22 mouse cellular contexts compared by ENCODE assay signal in the genomic region with DNA sequence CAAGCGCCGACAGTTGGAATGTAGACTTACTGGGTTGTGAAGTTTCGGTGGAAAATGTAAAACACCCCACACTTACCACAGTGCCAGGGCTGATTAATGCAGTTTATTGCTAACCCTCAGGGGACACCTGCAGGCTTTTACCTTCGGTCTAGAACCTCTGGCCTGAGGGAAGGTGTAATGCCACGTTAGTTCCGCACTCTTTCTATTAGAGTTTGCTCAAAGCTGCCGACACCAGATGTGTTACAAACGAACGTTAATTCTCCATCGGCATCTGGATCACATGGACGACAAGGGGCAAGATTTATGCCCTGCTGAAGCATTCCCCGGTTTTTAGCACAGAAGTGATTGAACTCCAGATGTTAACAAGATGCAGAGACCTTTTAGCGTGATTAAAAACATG. TPM values are rescaled to one million over a fixed set of nuclear protein-coding genes. Genes with fewer than 3 reads are reported as not detected.
DNase-seq lines count a peak whose midpoint lies in the region; ATAC-seq and TF ChIP-seq lines count a peak whose summit lies in the region.
"Had no signal": no experiment of that assay in that cellular context is flagged by ENCODE, and none has a peak within 500 bp of the region (broad histone marks: within the 10 kb centered on the region; RNA-seq: fewer than 3 reads in every experiment).

No protein-coding gene starts in this region.

- no peak for ATAC-seq in neural tube, embryonic 15.5 days (ENCODE audit: low FRiP score)
- ATAC-seq in embryonic facial prominence, embryonic 14.5 days (ENCODE audit: low read depth) = no peak
- ATAC-seq in limb, embryonic 11.5 days (ENCODE audit: insufficient number of reproducible peaks, low FRiP score, low TSS enrichment, low read depth) = peak; percentile 85
- ATAC-seq in forebrain, embryonic 12.5 days (ENCODE audit: low FRiP score) = no peak
- ATAC-seq in hindbrain, embryonic 11.5 days (ENCODE audit: low FRiP score) = no peak
- ATAC-seq: activated CD4-positive, CD25-positive, alpha-beta regulatory T cell, adult 4 months; forebrain, embryonic 14.5 days; hindbrain, embryonic 16.5 days; Patski had no signal

- peak; percentile 16 for DNase-seq in neural tube, embryonic 10.5 days (ENCODE audit: extremely low spot score, low spot score)
- peak; percentile 31 for DNase-seq in embryonic facial prominence, embryonic 14.5 days (ENCODE audit: low spot score)
- peak; percentile 81 for DNase-seq in limb, embryonic 11.5 days (ENCODE audit: low spot score)
- DNase-seq in mesoderm, embryonic 11.5 days (ENCODE audit: low read depth, low spot score) = peak; percentile 62
- no peak for DNase-seq in gastrocnemius, adult 2 months
- no peak for DNase-seq in hindbrain, embryonic 11.5 days (ENCODE audit: low spot score)
- DNase-seq: adrenal gland, postnatal 14 days; cerebellum, adult 18-20 months; cerebellum, adult 9-11 months; cerebellum, postnatal 36 days; gastrocnemius, postnatal 14 days; kidney, adult 11 months had no signal

- no peaks in the 10 kb centered on the region for H3K36me3 ChIP-seq in neural tube, embryonic 15.5 days
- no peaks in the 10 kb centered on the region for H3K36me3 ChIP-seq in embryonic facial prominence, embryonic 14.5 days (ENCODE audit: control insufficient read depth, insufficient read depth, low read length)
- H3K36me3 ChIP-seq in limb, embryonic 11.5 days (ENCODE audit: control insufficient read depth, insufficient read depth, low read length) = no peaks in the 10 kb centered on the region
- no peaks in the 10 kb centered on the region for H3K36me3 ChIP-seq in forebrain, embryonic 12.5 days (replicated peaks)
- H3K36me3 ChIP-seq in hindbrain, embryonic 11.5 days (ENCODE audit: control insufficient read depth, insufficient read depth, low read length) = no peaks in the 10 kb centered on the region
- H3K36me3 ChIP-seq: embryonic facial prominence, embryonic 12.5 days; heart, embryonic 12.5 days; hindbrain, embryonic 12.5 days had no signal

- intact Hi-C loops in gastrocnemius, adult 2 months (cut with DNase I) = no loop called here

- TF ChIP-seq CTCF in gastrocnemius, adult 2 months (IDR thresholded peaks at IDR 0.05) = no peak

- 76% methylated on average over 13 of the region's 13 CpGs for WGBS in neural tube, embryonic 15.5 days
- 57% methylated on average over 13 of the region's 13 CpGs for WGBS in embryonic facial prominence, embryonic 14.5 days
- 12% methylated on average over 13 of the region's 13 CpGs for WGBS in limb, embryonic 11.5 days
- WGBS in forebrain, embryonic 12.5 days = 87% methylated on average over 13 of the region's 13 CpGs
- WGBS in hindbrain, embryonic 11.5 days = 86% methylated on average over 13 of the region's 13 CpGs

- H3K4me1 ChIP-seq in neural tube, embryonic 15.5 days = no peaks in the 10 kb centered on the region
- no peaks in the 10 kb centered on the region for H3K4me1 ChIP-seq in embryonic facial prominence, embryonic 14.5 days (ENCODE audit: control insufficient read depth, insufficient read depth, low read length)
- H3K4me1 ChIP-seq in limb, embryonic 11.5 days (ENCODE audit: control insufficient read depth, insufficient read depth, low read length) = peaks cover 5% of the 10 kb centered on the region; the same call in 1 of the 2 replicates
- no peaks in the 10 kb centered on the region for H3K4me1 ChIP-seq in forebrain, embryonic 12.5 days
- H3K4me1 ChIP-seq in hindbrain, embryonic 11.5 days (replicated peaks; ENCODE audit: control insufficient read depth, insufficient read depth, low read length) = no peaks in the 10 kb centered on the region
- H3K4me1 ChIP-seq: embryonic facial prominence, embryonic 12.5 days; heart, embryonic 12.5 days; hindbrain, embryonic 12.5 days had no signal

- H3K27ac ChIP-seq in neural tube, embryonic 15.5 days (replicated peaks) = no peak overlapping the region
- H3K27ac ChIP-seq in embryonic facial prominence, embryonic 14.5 days (replicated peaks; ENCODE audit: low read depth, low read length) = no peak overlapping the region
- peak overlapping the region; percentile 69; the same call in 1 of the 2 replicates for H3K27ac ChIP-seq in limb, embryonic 11.5 days (replicated peaks; ENCODE audit: low read depth, low read length)
- no peak overlapping the region for H3K27ac ChIP-seq in forebrain, embryonic 12.5 days
- H3K27ac ChIP-seq in gastrocnemius, adult 2 months = no peak overlapping the region
- no peak overlapping the region for H3K27ac ChIP-seq in hindbrain, embryonic 11.5 days (ENCODE audit: low read depth, low read length)
- H3K27ac ChIP-seq: embryonic facial prominence, embryonic 12.5 days; hindbrain, embryonic 12.5 days had no signal

- no peaks in the 10 kb centered on the region for H3K9me3 ChIP-seq in neural tube, embryonic 15.5 days (replicated peaks)
- H3K9me3 ChIP-seq in embryonic facial prominence, embryonic 14.5 days (ENCODE audit: control insufficient read depth, low read length) = no peaks in the 10 kb centered on the region
- no peaks in the 10 kb centered on the region for H3K9me3 ChIP-seq in limb, embryonic 11.5 days (ENCODE audit: control insufficient read depth, low read length)
- no peaks in the 10 kb centered on the region for H3K9me3 ChIP-seq in forebrain, embryonic 12.5 days
- H3K9me3 ChIP-seq in hindbrain, embryonic 11.5 days (ENCODE audit: control insufficient read depth, low read length) = no peaks in the 10 kb centered on the region
- H3K9me3 ChIP-seq: embryonic facial prominence, embryonic 12.5 days; heart, embryonic 12.5 days; hindbrain, embryonic 12.5 days had no signal

- H3K4me3 ChIP-seq in neural tube, embryonic 15.5 days (replicated peaks) = no peak overlapping the region
- no peak overlapping the region for H3K4me3 ChIP-seq in embryonic facial prominence, embryonic 14.5 days (ENCODE audit: low read depth, low read length)
- no peak overlapping the region for H3K4me3 ChIP-seq in limb, embryonic 11.5 days (ENCODE audit: low read depth, low read length)
- no peak overlapping the region for H3K4me3 ChIP-seq in forebrain, embryonic 12.5 days (replicated peaks)
- H3K4me3 ChIP-seq in gastrocnemius, adult 2 months = no peak overlapping the region
- H3K4me3 ChIP-seq in hindbrain, embryonic 11.5 days (ENCODE audit: low read depth, low read length) = no peak overlapping the region
- H3K4me3 ChIP-seq: embryonic facial prominence, embryonic 12.5 days; heart, embryonic 12.5 days; hindbrain, embryonic 12.5 days had no signal

- H3K9ac ChIP-seq in neural tube, embryonic 15.5 days (replicated peaks) = no peak overlapping the region
- H3K9ac ChIP-seq in embryonic facial prominence, embryonic 14.5 days (ENCODE audit: low read depth, low read length) = no peak overlapping the region
- no peak overlapping the region for H3K9ac ChIP-seq in limb, embryonic 11.5 days (ENCODE audit: low read length)
- no peak overlapping the region for H3K9ac ChIP-seq in forebrain, embryonic 12.5 days
- no peak overlapping the region for H3K9ac ChIP-seq in hindbrain, embryonic 11.5 days (ENCODE audit: low read depth, low read length)
- H3K9ac ChIP-seq: embryonic facial prominence, embryonic 12.5 days; heart, embryonic 12.5 days; hindbrain, embryonic 12.5 days had no signal

- H3K4me2 ChIP-seq in neural tube, embryonic 15.5 days = no peak overlapping the region
- H3K4me2 ChIP-seq in embryonic facial prominence, embryonic 14.5 days (ENCODE audit: low read depth, low read length) = no peak overlapping the region
- H3K4me2 ChIP-seq in limb, embryonic 11.5 days (ENCODE audit: low read depth, severe bottlenecking) = peak overlapping the region; percentile 10; the same call in 1 of the 2 replicates
- H3K4me2 ChIP-seq in forebrain, embryonic 12.5 days = no peak overlapping the region
- H3K4me2 ChIP-seq in hindbrain, embryonic 11.5 days (replicated peaks; ENCODE audit: low read depth, low read length) = no peak overlapping the region
- H3K4me2 ChIP-seq: embryonic facial prominence, embryonic 12.5 days; heart, embryonic 12.5 days; hindbrain, embryonic 12.5 days had no signal

- no peaks in the 10 kb centered on the region for H3K27me3 ChIP-seq in neural tube, embryonic 15.5 days (replicated peaks)
- no peaks in the 10 kb centered on the region for H3K27me3 ChIP-seq in embryonic facial prominence, embryonic 14.5 days (replicated peaks; ENCODE audit: control insufficient read depth, insufficient read depth, low read length)
- H3K27me3 ChIP-seq in limb, embryonic 11.5 days (ENCODE audit: control insufficient read depth, insufficient read depth, low read length) = no peaks in the 10 kb centered on the region
- H3K27me3 ChIP-seq in forebrain, embryonic 12.5 days = no peaks in the 10 kb centered on the region
- no peaks in the 10 kb centered on the region for H3K27me3 ChIP-seq in hindbrain, embryonic 11.5 days (ENCODE audit: control insufficient read depth, insufficient read depth, low read length)
- H3K27me3 ChIP-seq: CH12.LX; embryonic facial prominence, embryonic 12.5 days; heart, embryonic 12.5 days; hindbrain, embryonic 12.5 days; Patski had no signal

RNA-seq across cellular contexts. Expression of gene Gorab, which starts 57.7 kb away (rescaled TPM):
- polyA plus RNA-seq in neural tube, embryonic 15.5 days (2015; fragmentation: Nextera tagmentation; extraction: Ambion mirVana) = 19.3 and 19.5 TPM in 2 replicates
- 25.7 and 28.5 TPM in 2 replicates for polyA plus RNA-seq in embryonic facial prominence, embryonic 14.5 days (2014; fragmentation: Nextera tagmentation; extraction: Ambion mirVana)
- polyA plus RNA-seq in limb, embryonic 11.5 days (2014; fragmentation: Nextera tagmentation; extraction: Ambion mirVana) = 33.7 and 36.7 TPM in 2 replicates
- polyA plus RNA-seq in forebrain, embryonic 12.5 days (2016; fragmentation: Nextera tagmentation; extraction: Ambion mirVana) = 29.3 and 29.8 TPM in 2 replicates
- total RNA-seq in gastrocnemius, adult 2 months (2021) = 1 to 10 TPM; 1.2 to 3.2 TPM
- polyA plus RNA-seq in hindbrain, embryonic 11.5 days (2014; fragmentation: Nextera tagmentation; extraction: Ambion mirVana) = 25.1 and 31.5 TPM in 2 replicates

Comparison
In these comparisons a context has a peak if more than half of its experiments do, and no peak if none do; other contexts are left out.
1. DNase-seq: peak in neural tube, embryonic 10.5 days (single experiment), embryonic facial prominence, embryonic 14.5 days (single experiment), limb, embryonic 11.5 days (single experiment) and mesoderm, embryonic 11.5 days (single experiment); none in gastrocnemius, adult 2 months (single experiment) and hindbrain, embryonic 11.5 days (single experiment).